Mouse (Mus musculus) forebrain, embryonic 14.5 days (tissue): ENCODE results near the gene Epha10. TPM values are rescaled to one million over a fixed set of nuclear protein-coding genes. Genes with fewer than 3 reads are reported as not detected.

Experiments used
- ATAC-seq: fragments of 200-750 bp; cut with Nextera tagmentation; 2 replicates; pipeline ENCODE4 v1.8.0; 2017; ENCODE audit warnings: mild to moderate bottlenecking, moderate library complexity
- DNase-seq: peaks from one replicate; pipeline ENCODE4 v3.0.0-alpha.2; 2015; ENCODE audit warnings: low spot score
- H3K27ac ChIP-seq: fragments of 300-500 bp; sonication (generic); 2 replicates; pipeline ENCODE4 v1.5.1; 2014; ENCODE audit warnings: low read depth, mild to moderate bottlenecking, control low read depth, low read length, moderate library complexity
- H3K27me3 ChIP-seq: fragments of 300-500 bp; sonication (generic); replicated peaks from 2 replicates; pipeline ENCODE4 v1.6.1; 2014; ENCODE audit warnings: low read length, control low read depth, mixed read lengths; ENCODE audit not compliant: control insufficient read depth, insufficient read depth
- H3K36me3 ChIP-seq: fragments of 300-500 bp; sonication (generic); 2 replicates; pipeline ENCODE4 v1.6.1; 2014; ENCODE audit warnings: low read length, control low read depth; ENCODE audit not compliant: control insufficient read depth, insufficient read depth
- H3K4me1 ChIP-seq: fragments of 300-500 bp; sonication (generic); 2 replicates; pipeline ENCODE4 v1.6.1; 2014; ENCODE audit warnings: antibody characterized with exemption, low read length, control low read depth; ENCODE audit not compliant: control insufficient read depth, insufficient read depth
- H3K4me2 ChIP-seq: fragments of 300-500 bp; sonication (generic); 2 replicates; pipeline ENCODE4 v1.6.1; 2014; ENCODE audit warnings: mild to moderate bottlenecking, control low read depth, low read length
- H3K4me3 ChIP-seq: fragments of 300-500 bp; sonication (generic); 2 replicates; pipeline ENCODE4 v1.5.1; 2014; ENCODE audit warnings: low read depth, low read length, control low read depth
- H3K9ac ChIP-seq: fragments of 300-500 bp; sonication (generic); 2 replicates; pipeline ENCODE4 v1.6.1; 2014; ENCODE audit warnings: mild to moderate bottlenecking, low read length, control low read depth, moderate library complexity
- H3K9me3 ChIP-seq: fragments of 300-500 bp; sonication (generic); replicated peaks from 2 replicates; pipeline ENCODE4 v1.6.1; 2016; ENCODE audit warnings: low read length, control low read depth, mixed read lengths; ENCODE audit not compliant: control insufficient read depth
- WGBS: fragments of 180-500 bp; shearing (Covaris S2); extraction: QIAGEN DNeasy Blood & Tissue Kit; methylation state at CpG from one replicate; pipeline ENCODE4 v1.1.7; 2014; 5-methylcytosine and 5-hydroxymethylcytosine counted together
- polyA plus RNA-seq: library from polyadenylated mRNA; unstranded; fragments of >200 nt; fragmentation: Nextera tagmentation; extraction: Ambion mirVana; gene quantifications from 2 replicates; pipeline ENCODE4 v1.2.1, GENCODE M21; 2014

Gene Epha10
- polyA plus RNA-seq: 0.27 and 0.84 TPM in 2 replicates

DNA sequence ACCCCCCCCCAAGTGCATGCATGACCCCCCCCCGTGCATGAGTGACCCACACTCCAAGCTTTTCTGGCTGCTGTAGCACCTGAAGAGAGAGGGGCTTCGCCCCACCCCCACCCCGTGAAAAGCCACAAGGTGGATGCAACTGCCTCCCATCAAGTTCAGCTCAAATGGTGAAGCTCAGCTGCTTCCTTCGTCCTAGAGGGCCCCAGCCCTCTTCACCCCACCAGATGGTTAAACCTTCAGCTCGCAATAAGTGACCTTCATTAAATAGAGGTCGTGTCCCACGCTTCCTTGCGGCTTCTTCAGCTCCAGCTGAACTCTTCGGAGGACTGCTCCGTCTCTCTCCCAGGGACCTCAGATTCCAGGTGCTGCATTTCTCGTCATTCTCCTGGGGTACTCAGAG, at the start of gene Epha10:
TSS of gene Epha10 (plus strand) at position 301 of the 400 bp plus-strand sequence.
- 3% methylated on average over 11 of the region's 11 CpGs for WGBS

DNA sequence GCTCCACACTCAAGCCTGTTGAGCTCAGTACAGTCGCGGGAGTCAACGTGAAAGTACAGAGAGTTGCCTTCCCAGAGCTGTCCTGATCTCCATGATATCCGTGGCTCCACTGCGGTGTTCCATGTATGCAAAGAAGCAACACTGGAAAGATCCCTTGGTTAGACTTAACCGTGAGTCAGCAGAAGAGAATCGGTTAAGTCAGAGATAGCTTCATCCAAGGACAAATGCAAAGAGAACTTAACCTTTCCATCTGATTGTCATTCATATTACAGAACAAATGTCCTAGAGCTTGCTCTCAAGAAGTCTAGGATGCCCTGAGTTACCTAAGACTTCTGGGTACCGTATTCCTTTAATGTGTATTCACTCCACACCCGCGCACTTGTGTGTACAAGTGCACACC, 47.9 kb upstream of the Epha10 start:
- Histone ChIP-seq H3K36me3 (peaks cover 58% of the 10 kb centered on the region), H3K4me2 (no peak overlapping the region), H3K9ac (no peak overlapping the region), H3K4me1 (no peaks in the 10 kb centered on the region), H3K4me3 (no peak overlapping the region), H3K27ac (no peak overlapping the region), H3K9me3 (no peaks in the 10 kb centered on the region), H3K27me3 (no peaks in the 10 kb centered on the region)
- DNase-seq (no peak), ATAC-seq (no peak)
- WGBS: 98% methylated on average over 10 of the region's 10 CpGs

More for the DNA sequence above, at the start of gene Epha10:
- Histone ChIP-seq H3K9me3 (no peaks in the 10 kb centered on the region), H3K9ac (peak within 1 kb of the TSS; percentile 43; the same call in 1 of the 2 replicates), H3K4me1 (no peaks in the 10 kb centered on the region), H3K27ac (no peak within 1 kb of the TSS), H3K4me2 (peak within 1 kb of the TSS; percentile 74), H3K36me3 (no peaks in the 10 kb centered on the region), H3K4me3 (peak within 1 kb of the TSS; percentile 42), H3K27me3 (peaks cover 26% of the 10 kb centered on the region)
- ATAC-seq (no peak), DNase-seq (no peak)

DNA sequence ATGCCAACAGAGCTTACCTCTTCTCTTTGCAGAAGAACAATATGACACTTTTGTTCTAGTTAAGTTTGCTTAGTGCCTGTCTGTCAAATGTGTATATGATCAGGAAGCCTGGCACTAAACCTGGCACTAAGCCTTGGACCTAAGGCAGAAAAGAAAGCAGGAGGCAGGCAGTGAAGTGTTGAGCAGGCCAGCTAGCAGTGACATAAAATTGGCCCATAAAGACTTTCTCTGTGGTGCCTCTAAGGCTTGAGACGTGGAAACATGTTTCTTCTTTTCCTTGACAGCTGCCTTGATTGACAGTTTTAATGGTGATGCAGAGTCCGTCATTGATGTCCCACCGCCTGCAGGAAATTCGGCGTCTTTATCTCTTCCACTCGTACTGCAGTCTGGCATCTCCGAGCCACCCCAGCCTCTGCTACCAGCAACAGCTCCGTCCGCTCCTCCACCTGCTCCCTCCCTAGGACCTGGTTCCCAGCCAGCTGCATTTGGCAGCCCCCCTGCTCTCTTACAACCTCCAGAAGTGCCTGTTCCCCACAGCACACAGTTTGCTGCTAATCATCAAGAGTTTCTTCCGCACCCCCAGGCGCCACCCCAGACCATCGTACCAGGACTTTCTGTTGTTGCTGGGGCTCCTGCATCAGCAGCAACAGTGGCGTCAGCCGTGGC, 42.5 kb upstream of the Epha10 start:
- no peak overlapping the region for H3K9ac ChIP-seq
- peaks cover 51% of the 10 kb centered on the region for H3K36me3 ChIP-seq
- no peak overlapping the region for H3K4me2 ChIP-seq
- DNase-seq: peak; percentile 17
- 82% methylated on average over 14 of the region's 14 CpGs for WGBS
- H3K9me3 ChIP-seq: no peaks in the 10 kb centered on the region
- no peaks in the 10 kb centered on the region for H3K4me1 ChIP-seq
- no peaks in the 10 kb centered on the region for H3K27me3 ChIP-seq
- H3K27ac ChIP-seq: no peak overlapping the region; the same call in 1 of the 2 replicates
- H3K4me3 ChIP-seq: no peak overlapping the region
- ATAC-seq: peak; percentile 20; the same call in 1 of the 2 replicates

DNA sequence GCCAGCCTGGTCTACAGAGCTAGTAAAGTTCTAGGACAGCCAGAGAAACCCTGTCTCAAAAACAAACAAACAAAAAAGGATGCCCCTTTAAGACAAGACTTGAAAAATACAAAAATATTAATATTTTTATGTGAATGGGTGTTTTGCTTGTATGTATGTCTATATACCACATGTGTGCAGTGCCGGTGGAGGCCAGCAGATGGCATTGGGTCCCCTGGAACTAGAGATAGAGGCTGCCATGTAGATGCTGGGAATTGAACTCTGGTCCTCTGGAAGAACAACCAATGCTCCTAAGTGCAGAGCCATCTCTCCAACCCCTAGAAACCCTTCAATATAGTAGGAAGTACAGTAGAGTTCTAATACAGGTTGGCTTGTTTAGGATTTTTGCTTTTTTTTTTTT, 39.7 kb upstream of the Epha10 start:
- H3K4me3 ChIP-seq: no peak overlapping the region
- no peak overlapping the region for H3K9ac ChIP-seq
- WGBS: 100% methylated on average over 1 of the region's 1 CpGs
- H3K27me3 ChIP-seq: no peaks in the 10 kb centered on the region
- H3K4me1 ChIP-seq: no peaks in the 10 kb centered on the region
- no peak overlapping the region for H3K4me2 ChIP-seq
- ATAC-seq: no peak
- no peak for DNase-seq
- peaks cover 52% of the 10 kb centered on the region for H3K36me3 ChIP-seq
- H3K9me3 ChIP-seq: no peaks in the 10 kb centered on the region
- no peak overlapping the region for H3K27ac ChIP-seq

DNA sequence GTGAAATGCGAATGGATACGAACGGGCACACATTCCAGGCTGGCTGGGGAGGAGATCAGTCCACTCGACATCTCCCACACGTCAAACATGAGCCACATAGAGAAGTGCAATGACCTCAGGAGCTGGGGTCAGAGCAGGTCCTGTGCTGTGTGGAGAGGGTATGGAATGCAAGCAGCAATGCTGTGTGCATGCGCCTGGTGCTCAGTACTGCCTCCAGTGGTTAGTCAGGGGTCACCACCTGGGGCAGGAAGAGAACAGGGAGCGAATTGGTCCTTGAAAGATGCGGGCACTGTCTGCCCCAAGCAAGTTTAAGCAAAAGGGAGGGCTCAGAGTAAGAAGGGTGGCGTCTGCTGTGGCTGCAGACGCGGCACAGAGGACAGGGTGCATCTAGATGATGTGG, 37.2 kb upstream of the Epha10 start:
- H3K9me3 ChIP-seq: no peaks in the 10 kb centered on the region
- no peak overlapping the region for H3K27ac ChIP-seq
- DNase-seq (no peak), ATAC-seq (0 out of 2 replicates have a peak, but pooled peaks have one; percentile 61)
- H3K4me2 ChIP-seq: no peak overlapping the region
- WGBS: 57% methylated on average over 11 of the region's 11 CpGs
- H3K4me3 ChIP-seq: no peak overlapping the region
- H3K4me1 ChIP-seq: no peaks in the 10 kb centered on the region
- H3K36me3 ChIP-seq: peaks cover 39% of the 10 kb centered on the region
- no peak overlapping the region for H3K9ac ChIP-seq
- H3K27me3 ChIP-seq: no peaks in the 10 kb centered on the region

DNA sequence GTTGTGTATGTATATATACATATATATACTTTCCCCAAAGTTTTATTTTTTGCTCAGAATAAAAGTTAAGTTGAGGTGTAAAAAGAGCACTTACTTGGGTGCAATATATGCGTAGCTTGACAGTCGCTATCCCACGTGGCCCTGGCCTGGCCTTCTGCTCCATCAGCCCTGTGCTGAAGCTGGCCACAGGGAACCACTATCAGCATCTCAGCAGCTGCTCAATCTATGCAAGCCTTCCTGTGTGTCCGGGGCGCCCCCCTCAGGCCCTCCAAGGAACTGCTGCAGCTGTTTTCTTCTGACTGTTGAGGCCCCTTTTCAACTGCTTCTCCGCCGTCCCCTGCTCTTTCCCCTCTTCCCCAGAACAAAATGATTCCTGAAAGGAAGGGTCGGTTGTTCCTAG, 33.1 kb upstream of the Epha10 start:
- Histone ChIP-seq H3K36me3 (peaks cover 24% of the 10 kb centered on the region), H3K4me1 (peaks cover 13% of the 10 kb centered on the region), H3K9ac (no peak overlapping the region), H3K27ac (no peak overlapping the region), H3K4me2 (no peak overlapping the region), H3K4me3 (no peak overlapping the region), H3K9me3 (no peaks in the 10 kb centered on the region), H3K27me3 (no peaks in the 10 kb centered on the region)
- 5% methylated on average over 8 of the region's 8 CpGs for WGBS
- ATAC-seq: no peak
- DNase-seq: peak; percentile 78

DNA sequence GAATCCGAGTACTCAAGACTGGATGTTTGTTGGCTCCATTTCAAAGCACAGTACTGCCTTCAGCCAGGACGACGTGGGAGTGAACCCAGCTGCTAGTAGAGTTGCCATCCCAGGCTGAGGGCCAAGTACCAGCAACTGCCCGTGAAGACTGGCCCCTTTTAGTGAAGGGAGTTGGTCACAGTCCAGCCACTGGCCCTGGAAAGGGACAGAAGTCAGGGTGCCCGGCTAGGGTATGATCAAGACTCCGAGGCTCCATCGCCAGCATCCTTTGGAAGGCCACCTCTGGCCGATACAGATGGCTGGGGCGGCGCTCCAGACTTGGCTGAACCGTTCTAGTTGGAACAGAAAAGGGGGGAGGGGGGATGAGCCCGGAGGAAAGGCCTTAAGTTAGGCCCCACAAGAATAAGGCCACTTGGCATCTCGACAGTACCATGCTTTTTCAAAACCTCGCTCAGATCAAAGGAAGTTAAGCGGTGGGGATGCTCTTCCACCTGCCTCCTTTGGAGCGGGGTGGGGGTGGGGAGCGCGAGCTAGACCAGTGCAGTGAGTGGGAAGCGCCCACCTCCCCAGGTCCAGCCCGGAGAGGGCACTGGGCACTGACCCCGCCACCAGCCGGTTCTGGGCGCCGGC, 31.0 kb upstream of the Epha10 start:
- H3K9ac ChIP-seq: peak overlapping the region; percentile 85
- peaks cover 13% of the 10 kb centered on the region for H3K4me1 ChIP-seq
- H3K36me3 ChIP-seq: peaks cover 26% of the 10 kb centered on the region
- H3K27me3 ChIP-seq: no peaks in the 10 kb centered on the region
- H3K4me2 ChIP-seq: peak overlapping the region; percentile 61
- ATAC-seq (peak; percentile 41), DNase-seq (peak; percentile 65)
- H3K27ac ChIP-seq: peak overlapping the region; percentile 93
- no peaks in the 10 kb centered on the region for H3K9me3 ChIP-seq
- WGBS: under 1% methylated on average over 24 of the region's 24 CpGs
- H3K4me3 ChIP-seq: peak overlapping the region; percentile 99

DNA sequence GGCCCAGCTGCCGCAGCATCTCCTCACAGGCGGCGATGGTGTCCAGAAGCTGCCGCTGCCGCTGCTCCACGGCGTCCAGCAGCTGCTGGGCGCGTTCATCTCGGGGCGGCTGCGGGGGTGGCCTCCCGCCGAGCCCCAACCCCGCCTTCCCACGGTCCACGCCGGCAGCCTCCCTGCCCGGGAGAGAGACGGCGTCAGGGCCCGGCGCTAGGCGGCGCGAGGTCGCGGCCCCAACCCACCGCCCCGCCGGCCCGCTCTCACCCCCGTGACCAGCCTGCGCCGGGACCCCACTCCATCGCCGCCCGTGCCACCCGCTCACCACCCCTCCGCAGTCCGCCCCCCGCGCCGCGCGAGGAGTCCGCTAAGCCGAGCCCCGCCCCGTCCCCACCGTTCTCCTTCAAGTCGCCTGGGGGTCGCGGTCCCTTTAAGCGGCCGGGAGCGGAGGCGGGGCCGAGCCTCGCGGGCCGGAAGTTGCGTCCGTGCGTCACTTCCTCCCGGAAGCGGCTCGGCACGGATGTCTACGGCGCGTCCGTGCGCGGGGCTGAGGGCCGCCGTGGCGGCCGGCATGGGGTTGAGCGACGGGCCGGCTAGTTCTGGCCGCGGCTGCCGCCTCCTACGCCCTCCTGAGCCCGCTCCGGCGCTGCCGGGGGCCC, 30.3 kb upstream of the Epha10 start, which contains the start of gene Yrdc:
TSS of gene Yrdc (plus strand) at position 419 of the 653 bp plus-strand sequence.
- DNase-seq (peak; percentile 97), ATAC-seq (peak; percentile 96)
- Histone ChIP-seq H3K36me3 (peaks cover 25% of the 10 kb centered on the region), H3K4me2 (peak within 1 kb of the TSS; percentile 61), H3K4me1 (peaks cover 13% of the 10 kb centered on the region), H3K27me3 (no peaks in the 10 kb centered on the region), H3K9ac (peak within 1 kb of the TSS; percentile 85), H3K4me3 (peak within 1 kb of the TSS; percentile 99), H3K27ac (peak within 1 kb of the TSS; percentile 93), H3K9me3 (no peaks in the 10 kb centered on the region)
- WGBS: under 1% methylated on average over 67 of the region's 90 CpGs
